Mouse (Mus musculus) monocyte, adult 2 months (primary cell): Measurements from ENCODE around the gene Rtn4rl2.

Source experiments
- DNase-seq, 2 experiments: peaks; one replicate each; pipeline ENCODE4 v3.0.0; 2022; ENCODE audit warnings: low spot score in 2 of 2, low read depth in 1 of 2

Gene Rtn4rl2

DNA sequence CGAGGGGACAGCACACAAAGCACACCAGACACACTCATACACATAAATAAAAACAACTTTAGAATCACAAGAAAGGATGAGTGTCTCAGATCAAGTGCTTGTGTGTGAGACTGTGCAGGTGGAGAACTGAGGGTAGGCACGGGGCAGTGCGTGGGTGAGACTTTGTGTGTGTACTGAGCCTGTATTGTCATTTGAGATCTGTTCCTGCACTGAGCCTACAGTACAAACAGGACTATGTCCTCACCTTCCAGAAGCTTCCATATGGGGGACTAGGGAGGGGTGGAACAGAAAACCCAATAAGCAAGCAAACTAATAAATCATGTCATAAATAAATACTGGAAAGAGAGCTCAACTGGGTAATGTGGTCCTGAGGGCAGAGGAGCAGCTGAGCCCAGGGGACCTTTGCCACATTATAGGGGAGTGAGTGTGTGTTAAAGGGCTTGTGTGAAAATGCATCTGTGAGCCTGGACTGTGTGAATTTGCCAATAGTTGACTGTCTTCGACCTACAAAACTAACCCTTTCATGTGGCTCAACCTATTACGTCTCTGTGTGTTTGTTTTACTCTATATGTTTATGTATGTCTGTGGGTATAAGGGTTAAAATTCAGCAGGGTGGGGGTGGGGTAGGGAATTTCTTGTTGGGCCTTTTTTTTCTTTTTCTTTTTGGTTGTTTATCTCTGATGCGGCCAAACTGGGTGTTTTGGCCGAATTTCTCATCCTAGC is 35.9 kb downstream of the Rtn4rl2 start:
- DNase-seq, result no peak

DNA sequence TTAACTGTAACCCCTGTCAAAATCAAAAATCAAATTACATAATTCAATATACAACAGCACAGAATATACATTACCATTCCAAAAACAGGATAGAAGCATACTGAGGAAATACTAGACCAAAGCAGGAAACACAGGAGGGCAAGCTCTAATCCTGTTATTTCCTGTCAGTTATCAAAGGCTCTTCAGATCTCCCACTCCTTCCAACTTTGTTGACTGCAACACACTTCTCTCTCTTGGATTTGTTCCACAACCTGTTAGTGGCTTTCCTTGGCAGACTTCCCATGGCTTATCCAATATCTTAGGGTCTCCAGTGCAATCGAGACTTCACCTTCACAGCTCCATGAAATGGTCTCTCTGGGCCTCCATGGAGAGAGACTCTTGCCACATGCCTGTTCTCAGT is 41.3 kb downstream of the Rtn4rl2 start:
- DNase-seq, result no peak

DNA sequence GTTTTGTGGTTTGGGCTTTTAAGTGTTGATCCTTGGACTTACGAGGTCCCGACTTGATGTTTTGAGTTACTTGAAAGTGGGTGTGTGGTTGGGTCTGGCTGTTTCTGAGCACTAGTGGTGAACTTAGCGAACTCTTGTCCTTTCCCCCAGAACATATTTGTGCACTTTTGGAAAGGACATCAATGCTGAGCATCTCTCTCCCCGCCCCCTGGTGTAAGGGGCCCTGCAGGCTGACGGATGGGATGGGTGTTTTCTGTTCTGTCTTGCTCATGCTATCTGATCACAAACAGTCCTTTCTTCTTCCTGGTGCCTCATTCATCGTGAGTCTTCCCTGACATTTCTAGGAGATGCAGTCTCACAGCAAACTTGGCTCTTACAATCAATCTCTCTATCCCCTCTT is 42.9 kb downstream of the Rtn4rl2 start:
- DNase-seq, result no peak

DNA sequence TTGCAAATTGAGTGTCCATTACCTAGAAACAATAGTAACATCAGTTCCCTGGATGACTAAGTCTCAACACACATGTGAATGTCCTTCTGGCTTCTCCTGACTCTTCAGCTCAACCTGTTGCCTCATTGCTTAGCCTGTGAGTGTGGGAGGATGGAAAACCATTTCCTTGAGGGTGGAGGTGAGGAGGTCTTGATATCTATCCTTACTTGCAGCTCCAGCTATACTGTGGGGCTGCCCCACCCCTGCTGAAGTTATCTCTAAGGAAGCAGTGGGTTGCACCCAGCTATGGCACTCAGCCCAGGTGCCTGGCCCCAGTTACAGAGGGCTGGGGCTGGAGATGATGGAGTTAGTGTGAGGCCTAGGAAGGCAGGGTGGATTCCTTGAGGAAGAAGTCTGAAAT is 44.6 kb downstream of the Rtn4rl2 start:
- DNase-seq, result no peak

DNA sequence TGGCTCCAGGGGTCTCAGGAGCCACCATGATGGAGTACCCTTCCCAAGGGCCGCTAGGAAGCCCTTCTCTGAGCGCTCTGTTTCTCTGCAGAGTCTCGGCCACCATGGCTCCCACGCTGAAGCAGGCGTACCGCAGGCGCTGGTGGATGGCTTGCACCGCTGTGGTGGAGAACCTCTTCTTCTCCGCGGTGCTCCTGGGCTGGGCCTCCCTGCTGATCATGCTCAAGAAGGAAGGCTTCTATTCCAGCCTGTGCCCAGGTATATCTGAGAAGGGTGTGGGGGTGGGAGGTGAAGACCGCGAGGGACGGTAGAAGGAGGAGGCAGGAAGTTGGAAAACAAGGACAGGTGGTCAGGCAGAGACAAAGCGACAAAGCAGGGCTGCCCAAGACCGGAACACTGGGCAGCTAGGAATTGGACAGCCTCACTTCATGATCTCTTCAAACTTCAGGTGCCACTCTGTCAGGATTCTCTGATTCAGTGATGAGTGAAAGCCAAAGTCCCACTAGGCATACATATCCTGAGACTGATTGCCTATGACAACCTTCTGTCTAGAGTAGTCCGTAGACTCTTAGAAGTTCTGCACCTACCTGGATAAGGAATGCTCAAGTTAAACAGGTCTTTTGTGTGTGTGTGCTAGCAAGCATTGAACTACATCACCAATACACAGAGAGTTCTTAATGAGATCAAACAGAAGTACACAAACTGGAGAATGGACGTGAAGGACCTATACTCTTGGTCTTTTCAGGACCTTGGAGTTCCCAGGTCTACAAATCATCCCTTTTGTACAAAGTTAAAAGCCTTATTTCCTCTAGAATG is 45.6 kb downstream of the Rtn4rl2 start:
- no peak for DNase-seq

DNA sequence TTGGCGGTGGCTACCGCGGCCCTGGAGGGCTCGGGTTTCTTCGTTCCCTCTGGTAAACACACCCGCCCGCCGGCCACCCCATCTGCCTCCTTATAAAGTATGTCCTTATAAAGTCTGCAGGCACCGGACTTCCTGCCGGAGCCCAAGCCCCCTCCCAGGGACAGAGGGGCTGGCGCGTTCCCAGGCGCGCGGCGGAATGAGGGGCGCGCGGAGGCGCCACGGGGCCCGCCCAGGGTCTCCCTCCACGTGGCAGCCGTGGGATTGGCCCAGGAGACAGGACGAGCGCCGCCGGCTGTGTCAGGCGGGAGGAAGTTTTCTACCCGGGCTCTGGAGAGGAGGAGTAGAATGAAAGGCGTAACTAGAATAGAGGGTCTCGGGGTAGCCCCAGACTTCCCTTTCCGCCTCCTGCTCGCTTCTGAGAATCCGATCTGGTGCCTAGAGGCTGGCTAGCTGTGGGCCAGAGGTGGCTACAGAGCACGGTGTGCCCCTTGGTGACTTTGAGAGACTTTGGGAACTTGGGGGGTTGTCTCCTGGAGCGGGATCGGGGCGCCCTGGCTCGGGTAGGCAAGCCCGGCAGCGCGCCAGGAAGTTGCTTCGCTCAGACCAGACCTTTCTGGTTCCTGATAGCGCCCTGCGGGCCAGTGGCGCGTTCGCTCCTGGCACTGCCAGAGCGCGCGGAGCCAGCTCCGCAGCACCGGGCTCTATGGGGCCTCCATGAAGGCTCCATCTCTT is 46.3 kb downstream of the Rtn4rl2 start:
- no peak for DNase-seq

DNA sequence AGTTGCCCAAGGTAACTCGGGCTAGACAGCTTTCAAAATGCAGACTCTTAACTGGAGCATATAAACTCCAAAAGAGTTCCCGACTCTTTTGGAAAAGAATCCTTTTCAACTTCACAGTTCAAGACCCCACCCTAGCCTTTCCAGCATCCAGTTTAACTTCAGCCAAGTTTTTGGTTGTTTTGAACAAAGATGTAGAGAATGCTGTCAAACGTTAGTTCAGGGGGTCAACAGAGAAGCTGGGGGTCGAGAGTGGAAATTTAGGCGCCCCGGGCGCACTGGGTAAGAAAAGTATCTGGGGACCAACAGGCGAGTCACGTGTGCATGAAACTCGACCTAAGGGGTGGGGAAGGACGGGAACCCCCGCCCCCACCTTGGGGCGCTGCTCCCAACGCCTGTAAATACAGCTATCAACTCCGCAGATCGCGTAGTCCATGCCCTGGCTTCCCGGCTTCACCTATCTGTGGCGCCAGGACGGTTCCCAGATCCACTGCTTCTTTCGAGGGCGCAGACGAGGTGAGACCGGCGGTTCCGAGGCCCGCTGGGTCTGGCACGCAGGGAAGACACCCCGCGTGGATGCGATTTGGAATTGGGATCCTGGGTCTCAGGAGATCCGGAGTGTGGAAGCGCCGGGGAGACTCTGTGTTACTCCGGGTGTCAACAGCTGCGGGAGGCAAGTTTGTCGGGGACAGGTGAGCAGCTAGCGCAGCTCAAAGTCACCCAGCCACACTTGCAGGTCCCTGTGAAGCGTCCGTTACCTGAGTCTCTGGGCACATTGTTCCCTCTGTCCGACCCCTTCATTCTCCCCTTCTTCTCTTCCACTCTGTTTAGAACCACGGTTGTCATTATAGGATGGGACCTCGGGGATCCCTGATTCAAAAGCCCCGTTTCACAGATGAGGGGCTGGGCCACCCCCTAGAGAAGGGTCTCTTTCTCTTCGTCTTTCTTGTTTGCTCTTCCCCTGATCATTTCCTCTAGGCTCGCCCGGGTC is 47.2 kb downstream of the Rtn4rl2 start:
- DNase-seq, result no peak

DNA sequence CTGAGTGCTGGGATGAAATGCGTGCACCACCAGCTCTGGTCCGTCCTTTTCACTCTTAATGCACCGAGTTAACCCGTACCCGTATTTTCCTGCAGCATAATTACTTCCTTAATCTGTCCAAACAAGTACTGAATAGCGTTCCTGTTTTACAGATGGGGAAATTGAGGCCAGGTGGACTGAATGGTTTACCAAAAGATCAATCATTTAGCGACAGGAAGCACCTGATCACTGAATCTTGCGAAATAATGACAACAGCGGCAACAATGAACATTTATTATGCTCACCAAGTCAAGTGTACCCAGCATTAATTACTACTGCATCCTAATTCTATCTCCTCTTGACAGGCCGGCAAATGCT is 47.9 kb downstream of the Rtn4rl2 start, which contains the start of gene Slc43a1:
Gene Slc43a1 (plus strand): TSS at position 258 of the 357 bp plus-strand sequence.
- no peak for DNase-seq

DNA sequence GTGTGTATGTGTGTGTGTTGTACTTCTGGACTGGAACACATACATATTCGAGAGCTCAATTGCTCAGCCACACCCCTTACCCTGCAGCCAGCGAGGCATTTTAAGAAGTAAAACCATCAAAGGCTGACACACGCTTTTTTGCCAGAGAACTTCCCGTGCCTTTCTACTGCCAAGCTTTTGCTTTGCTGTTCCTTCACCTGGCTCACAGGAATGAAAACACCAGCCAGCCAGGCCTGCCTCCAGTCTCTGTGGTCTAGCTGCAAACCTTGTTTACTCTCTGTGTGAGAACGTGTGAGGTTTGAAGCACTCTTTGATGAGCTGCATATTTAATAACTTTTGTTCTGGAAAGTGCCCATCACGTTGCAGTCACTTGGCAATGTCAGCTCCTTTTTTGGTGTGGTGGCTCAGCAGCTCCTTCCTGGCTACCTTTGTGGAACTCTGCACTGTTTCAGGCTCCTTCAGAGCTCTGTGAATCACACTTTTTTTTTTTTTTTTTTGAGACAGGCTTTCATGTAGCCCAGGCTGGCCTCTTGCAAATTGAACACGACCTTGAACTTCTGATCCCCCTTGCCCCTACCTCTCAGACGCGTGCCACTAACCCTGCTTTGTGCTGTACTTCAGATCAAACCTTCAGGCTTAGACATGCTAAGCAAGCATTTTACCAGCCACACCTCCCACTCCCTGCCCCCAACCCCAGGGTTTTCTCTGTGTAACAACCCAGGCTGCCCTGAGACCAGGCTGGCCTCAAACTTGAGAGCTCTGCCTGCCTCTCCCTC is 48.5 kb downstream of the Rtn4rl2 start:
- DNase-seq, result no peak

DNA sequence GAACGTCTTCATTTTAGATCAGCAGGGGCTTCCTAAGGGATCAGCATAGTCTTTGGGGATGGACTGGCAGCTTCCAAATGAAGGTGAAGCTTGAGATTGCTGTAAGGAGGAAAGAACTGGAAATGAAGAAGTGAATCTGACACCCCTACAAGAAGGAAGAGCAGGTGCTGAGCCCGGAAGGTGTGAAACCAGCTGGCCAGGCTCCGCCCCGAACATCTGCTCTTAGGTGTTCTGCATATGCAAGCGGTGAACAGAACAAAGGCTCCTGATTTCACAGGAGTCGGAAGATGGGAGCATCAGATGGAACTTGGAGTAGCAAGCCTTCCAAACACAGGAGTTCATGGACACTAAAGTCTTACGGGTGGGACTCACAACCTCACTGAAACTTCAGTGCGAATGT is 49.4 kb downstream of the Rtn4rl2 start:
- DNase-seq, result no peak

DNA sequence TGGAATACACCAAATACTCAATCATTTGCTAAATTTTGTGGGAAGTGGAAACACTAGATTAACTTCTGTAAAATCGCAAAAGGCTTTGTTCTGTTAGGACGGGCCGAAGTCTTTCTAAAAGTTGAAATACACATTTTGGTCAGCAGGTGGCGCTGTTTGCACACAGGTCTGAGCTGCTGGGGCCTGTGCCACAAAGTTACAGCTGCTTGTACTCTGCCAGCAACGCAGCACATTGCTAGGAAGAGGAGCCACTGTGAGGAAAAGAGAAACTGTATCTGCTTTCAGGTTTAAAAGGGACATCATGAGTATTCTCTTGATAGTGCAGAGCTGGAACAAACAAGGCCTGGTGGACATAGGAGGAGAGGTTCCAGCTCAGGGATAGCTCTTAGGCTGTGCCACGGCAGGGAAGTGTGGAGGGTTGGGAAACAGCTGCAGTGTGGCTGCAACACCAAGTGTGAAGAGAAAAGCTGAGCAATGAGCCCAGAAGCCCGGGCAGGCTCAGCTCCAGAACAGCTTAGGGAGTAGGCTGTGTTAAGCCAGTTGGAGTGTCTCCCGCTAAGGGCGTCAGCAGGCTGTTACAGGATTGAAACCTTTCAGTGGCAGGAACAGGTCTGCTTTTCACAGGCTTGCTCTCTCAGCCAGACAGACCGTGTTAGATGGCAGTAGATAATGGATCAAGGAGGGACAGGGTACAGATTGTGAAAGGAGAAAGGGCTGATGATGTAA is 54.7 kb downstream of the Rtn4rl2 start:
- peak; percentile 50 to 68 for DNase-seq

DNA sequence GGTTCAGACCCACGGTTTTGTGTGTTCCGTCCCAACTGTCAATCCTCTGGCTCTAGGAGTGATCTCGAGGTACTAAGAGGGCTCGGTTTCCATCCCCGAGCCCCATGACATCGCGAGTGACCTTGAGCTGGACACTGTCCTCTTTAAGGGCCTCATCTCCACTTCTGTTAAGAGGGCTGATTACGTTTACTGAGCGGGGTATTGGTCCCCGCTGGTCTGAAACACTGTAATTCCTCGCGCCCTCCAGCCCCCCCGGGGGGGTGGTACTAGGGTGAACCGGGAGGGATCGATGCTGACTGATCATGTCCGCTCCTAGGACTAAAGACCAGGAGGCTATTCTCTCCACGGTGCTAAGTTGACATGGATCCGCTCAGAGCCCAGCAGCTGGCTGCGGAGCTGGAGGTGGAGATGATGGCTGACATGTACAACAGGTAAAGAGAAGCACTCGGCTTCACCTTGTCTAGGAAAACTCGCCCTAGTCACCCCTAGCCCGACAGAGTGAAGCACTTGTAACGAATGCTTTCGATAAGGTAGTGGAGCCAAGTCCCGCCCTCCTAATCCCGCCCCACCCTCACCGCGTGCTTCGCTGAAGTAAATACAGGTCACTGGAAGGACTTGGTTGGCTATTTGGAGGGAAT is 59.1 kb downstream of the Rtn4rl2 start:
- DNase-seq, result no peak

DNA sequence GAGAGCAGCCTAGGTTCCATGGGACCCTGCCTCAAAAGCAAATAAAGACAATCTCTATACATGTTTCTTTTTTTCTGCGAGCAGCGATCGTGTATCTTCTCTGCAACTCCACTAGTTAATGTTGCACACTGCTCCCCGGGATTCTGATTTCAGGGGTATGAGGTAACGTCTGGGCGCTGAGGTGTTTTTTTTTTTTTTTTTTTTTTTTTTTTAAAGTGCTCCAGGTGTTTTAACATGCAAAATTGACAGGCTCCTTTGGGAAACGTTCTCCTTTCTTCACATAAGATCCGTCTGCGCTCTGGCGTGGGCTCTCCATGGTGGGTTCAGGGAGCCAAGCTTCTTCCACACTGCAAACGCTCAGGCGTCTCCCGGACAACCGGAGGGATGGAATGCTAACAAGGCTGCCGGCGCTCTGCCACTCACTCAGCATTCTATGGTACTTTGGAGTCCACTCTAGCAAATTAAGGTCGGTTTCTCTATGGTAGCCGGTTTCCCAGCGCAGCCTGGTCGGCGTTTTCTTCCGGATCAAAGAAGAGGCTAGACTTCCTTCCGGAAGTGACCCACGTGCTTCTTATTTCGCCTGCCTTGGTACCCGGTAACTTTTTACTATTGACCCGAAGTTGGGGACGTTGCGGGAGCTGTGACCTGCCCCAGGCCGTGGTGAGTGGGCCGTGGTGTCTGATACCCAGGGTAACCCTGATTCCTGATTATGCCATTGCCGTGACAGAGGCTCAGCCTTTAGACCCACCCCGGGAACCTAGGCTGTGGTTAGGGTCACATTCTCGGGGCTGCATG is 59.8 kb downstream of the Rtn4rl2 start, which contains the start of gene Timm10:
Gene Timm10 (plus strand): TSS at position 510 of the 795 bp plus-strand sequence.
- DNase-seq, result peak; percentile 67 to 73

DNA sequence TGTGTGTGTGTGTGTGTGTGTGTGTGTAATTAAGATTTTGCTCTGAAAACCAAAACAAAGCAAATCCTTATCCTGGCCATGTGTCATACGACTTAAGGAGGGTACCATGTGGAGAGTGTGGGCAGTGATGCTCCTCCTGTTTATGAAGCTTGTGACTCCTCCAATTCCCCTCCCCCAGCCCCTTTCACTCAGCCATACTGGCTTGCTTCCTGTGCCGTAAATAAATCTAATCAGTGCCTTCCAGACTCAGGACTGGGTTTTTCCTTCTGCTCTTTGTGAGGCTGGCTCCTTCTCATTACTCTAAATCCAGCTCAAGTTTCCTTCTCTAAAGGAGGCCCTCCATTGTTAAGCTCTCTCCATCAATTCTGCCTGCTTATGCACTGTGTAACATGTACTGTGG is 63.3 kb downstream of the Rtn4rl2 start:
- no peak for DNase-seq

DNA sequence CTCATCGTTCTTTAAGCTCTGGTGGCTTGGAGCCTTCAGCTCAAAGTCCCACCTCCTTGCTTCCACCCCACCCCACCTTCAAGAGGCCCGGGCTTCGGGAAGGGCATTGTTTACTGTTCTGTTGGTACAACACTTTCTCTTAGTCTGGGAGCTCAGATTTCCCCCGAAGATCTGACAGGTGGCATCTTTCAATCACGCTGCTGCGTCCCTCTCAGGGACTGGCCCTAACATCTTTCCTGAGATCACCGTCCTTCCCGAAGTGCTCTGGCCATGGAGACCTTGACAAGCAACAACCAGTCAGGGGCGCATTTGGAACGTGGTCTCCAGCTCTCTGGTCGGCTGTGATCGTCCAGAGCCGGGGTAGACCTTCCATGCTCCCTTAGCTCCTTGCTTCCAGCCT is 64.0 kb downstream of the Rtn4rl2 start, which contains the start of gene Smtnl1:
Gene Smtnl1 (minus strand): TSS at position 101 of the 400 bp plus-strand sequence.
- no peak for DNase-seq
